Mouse (Mus musculus): ENCODE data around the gene Srp68.

DNA sequence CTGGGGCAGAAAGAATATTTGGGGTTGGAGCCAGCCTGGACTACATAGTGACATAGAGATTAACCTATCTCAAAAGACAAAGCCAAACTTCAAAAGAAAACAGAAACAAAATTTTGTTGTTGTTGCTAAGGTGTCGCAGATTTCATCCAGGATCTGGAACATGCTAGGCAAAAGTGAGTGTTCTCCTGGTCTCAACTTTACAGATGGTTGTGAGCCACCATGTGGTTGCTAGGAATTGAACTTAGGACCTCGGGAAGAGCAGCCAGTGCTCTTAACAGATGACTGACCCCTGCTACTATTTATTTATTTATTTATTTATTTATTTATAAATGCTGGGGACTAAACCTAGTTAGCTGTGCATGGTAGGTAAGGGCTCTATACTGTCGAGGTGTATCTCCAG, 77.7 kb downstream of the Srp68 start:
- TF ChIP-seq REST (IDR thresholded peaks at IDR 0.05; ENCODE audit: insufficient read depth, insufficient read length), result no peak
- TF ChIP-seq POLR2A (IDR thresholded peaks at IDR 0.05; ENCODE audit: insufficient read length, low read depth), result no peak
- no peak for TF ChIP-seq USF1 (IDR thresholded peaks at IDR 0.05; ENCODE audit: low read depth)
- no peak for TF ChIP-seq SRF (IDR thresholded peaks at IDR 0.05; ENCODE audit: control insufficient read depth, insufficient read length, low read depth)
- TF ChIP-seq CEBPB (IDR thresholded peaks at IDR 0.05; ENCODE audit: insufficient read depth, poor library complexity, severe bottlenecking), result no peak
